Mouse (Mus musculus) MEL (cell line): ENCODE data around the gene Gm26992. TPM values are rescaled to one million over a fixed set of nuclear protein-coding genes. Genes with fewer than 3 reads are reported as not detected.

ENCODE experiments used
- DNase-seq: peaks from one replicate; pipeline ENCODE4 v3.0.0; 2011; ENCODE audit warnings: low read depth, low spot score
- H3K27ac ChIP-seq: 2 replicates; pipeline ENCODE4 v1.5.1; 2012; ENCODE audit warnings: low read depth, mild to moderate bottlenecking, control low read depth, low read length, moderate library complexity; ENCODE audit not compliant: control insufficient read depth
- H3K27me3 ChIP-seq, 2 experiments: fragments of 150-350 bp in 1 of 2; sonication (generic) in 1 of 2; 2 replicates each; pipeline ENCODE4 v1.6.1; 2012; ENCODE audit warnings: low read length in 2 of 2, mild to moderate bottlenecking in 2 of 2, improper control_type of control experiment in 1 of 2, moderate library complexity in 1 of 2; ENCODE audit not compliant: insufficient read depth in 2 of 2, control insufficient read depth in 1 of 2
- H3K36me3 ChIP-seq, 2 experiments: 2 replicates each; pipeline ENCODE4 v1.6.1; 2012 to 2014; ENCODE audit warnings: low read length in 2 of 2, improper control_type of control experiment in 1 of 2, inconsistent platforms in 1 of 2, mild to moderate bottlenecking in 1 of 2; ENCODE audit not compliant: insufficient read depth in 2 of 2, control insufficient read depth in 1 of 2
- H3K4me1 ChIP-seq, 2 experiments: fragments of 150-350 bp in 1 of 2; sonication (generic) in 1 of 2; 2 replicates each; pipeline ENCODE4 v1.6.1; 2012; ENCODE audit warnings: low read length in 2 of 2, improper control_type of control experiment in 1 of 2, mild to moderate bottlenecking in 1 of 2; ENCODE audit not compliant: insufficient read depth in 2 of 2, control insufficient read depth in 1 of 2
- H3K4me3 ChIP-seq, 2 experiments: fragments of 150-350 bp in 1 of 2; sonication (generic) in 1 of 2; 2 replicates each; pipeline ENCODE4 v1.5.1; 2012; ENCODE audit warnings: low read depth in 2 of 2, low read length in 2 of 2, mild to moderate bottlenecking in 2 of 2, moderate library complexity in 2 of 2, control low read depth in 1 of 2, improper control_type of control experiment in 1 of 2; ENCODE audit not compliant: control insufficient read depth in 1 of 2, insufficient read depth in 1 of 2
- H3K79me2 ChIP-seq: 2 replicates; pipeline ENCODE4 v1.6.1; 2012; ENCODE audit warnings: mild to moderate bottlenecking, low read length, moderate library complexity; ENCODE audit not compliant: control insufficient read depth, poor library complexity, insufficient read depth
- H3K9ac ChIP-seq: 2 replicates; pipeline ENCODE4 v1.6.1; 2012; ENCODE audit warnings: low read depth, mild to moderate bottlenecking, control low read depth, low read length, moderate library complexity; ENCODE audit not compliant: control insufficient read depth, poor library complexity, severe bottlenecking
- H3K9me3 ChIP-seq: fragments of 150-350 bp; sonication (generic); replicated peaks from 2 replicates; pipeline ENCODE4 v1.6.1; 2012; ENCODE audit warnings: mild to moderate bottlenecking, low read length, improper control_type of control experiment, moderate library complexity; ENCODE audit not compliant: insufficient read depth
- CHD2 ChIP-seq: IDR thresholded peaks from 2 replicates; pipeline ENCODE4 v1.6.1; 2011; ENCODE audit warnings: low read length, improper control_type of control experiment
- CTCF ChIP-seq, 3 experiments: IDR thresholded peaks in 2 of 3; conservative IDR thresholded peaks in 1 of 3; 2 replicates each; pipeline ENCODE4 v1.5.1; 2011 to 2012; ENCODE audit warnings: low read length in 3 of 3, low read depth in 2 of 3, mild to moderate bottlenecking in 2 of 3, improper control_type of control experiment in 1 of 3, inconsistent platforms in 1 of 3, mixed read lengths in 1 of 3, moderate library complexity in 1 of 3; ENCODE audit not compliant: control insufficient read depth in 1 of 3, insufficient read depth in 1 of 3, poor library complexity in 1 of 3, severe bottlenecking in 1 of 3
- E2F4 ChIP-seq: IDR thresholded peaks from 2 replicates; pipeline ENCODE4 v1.6.1; 2011; ENCODE audit warnings: low read depth, low read length, improper control_type of control experiment, borderline replicate concordance
- ELF1 ChIP-seq: IDR thresholded peaks from 2 replicates; pipeline ENCODE4 v1.6.1; 2014; ENCODE audit warnings: low read depth, mild to moderate bottlenecking, inconsistent platforms, low read length, improper control_type of control experiment, moderate library complexity
- EP300 ChIP-seq, 2 experiments: IDR thresholded peaks; 2 replicates each; pipeline ENCODE4 v1.6.1; 2011; ENCODE audit warnings: improper control_type of control experiment in 2 of 2, low read length in 2 of 2, low read depth in 1 of 2, mild to moderate bottlenecking in 1 of 2
- ETS1 ChIP-seq: IDR thresholded peaks from 2 replicates; pipeline ENCODE4 v1.6.1; 2012; ENCODE audit warnings: low read depth, mild to moderate bottlenecking, inconsistent platforms, low read length, improper control_type of control experiment, moderate library complexity
- GATA1 ChIP-seq: IDR thresholded peaks from 2 replicates; pipeline ENCODE4 v1.6.1; 2011; ENCODE audit warnings: low read depth, low read length, improper control_type of control experiment
- HCFC1 ChIP-seq: IDR thresholded peaks from 2 replicates; pipeline ENCODE4 v1.6.1; 2012; ENCODE audit warnings: low read depth, mild to moderate bottlenecking, inconsistent platforms, low read length, improper control_type of control experiment, moderate library complexity
- KAT2A ChIP-seq: conservative IDR thresholded peaks from 2 replicates; pipeline ENCODE4 v1.6.1; 2012; ENCODE audit warnings: low read depth, low read length, improper control_type of control experiment, inconsistent platforms
- MAZ ChIP-seq: IDR thresholded peaks from 2 replicates; pipeline ENCODE4 v1.6.1; 2012; ENCODE audit warnings: low read depth, mild to moderate bottlenecking, inconsistent platforms, low read length, improper control_type of control experiment
- MEF2A ChIP-seq: IDR thresholded peaks from 2 replicates; pipeline ENCODE4 v1.6.1; 2014; ENCODE audit warnings: low read depth, mild to moderate bottlenecking, inconsistent platforms, low read length, improper control_type of control experiment; ENCODE audit not compliant: poor library complexity, insufficient replicate concordance, severe bottlenecking; ENCODE audit errors: extremely low read depth
- MXI1 ChIP-seq: IDR thresholded peaks from 2 replicates; pipeline ENCODE4 v1.6.1; 2011; ENCODE audit warnings: mild to moderate bottlenecking, low read depth, low read length, improper control_type of control experiment
- POLR2A ChIP-seq, 2 experiments: IDR thresholded peaks; 2 replicates each; pipeline ENCODE4 v1.6.1; 2011 to 2012; ENCODE audit warnings: low read length in 2 of 2, mild to moderate bottlenecking in 2 of 2, control low read depth in 1 of 2, improper control_type of control experiment in 1 of 2, low read depth in 1 of 2, moderate library complexity in 1 of 2; ENCODE audit not compliant: control insufficient read depth in 1 of 2, insufficient read depth in 1 of 2, poor library complexity in 1 of 2
- SIN3A ChIP-seq: IDR thresholded peaks from 2 replicates; pipeline ENCODE4 v1.6.1; 2012; ENCODE audit warnings: low read length, improper control_type of control experiment, inconsistent platforms
- TBP ChIP-seq: IDR thresholded peaks from 2 replicates; pipeline ENCODE4 v1.8.0; 2011; ENCODE audit warnings: low read depth, low read length, improper control_type of control experiment
- USF1 ChIP-seq: IDR thresholded peaks from 2 replicates; pipeline ENCODE4 v1.6.1; 2014; ENCODE audit warnings: low read depth, mild to moderate bottlenecking, inconsistent platforms, low read length, improper control_type of control experiment, moderate library complexity
- ZMIZ1 ChIP-seq: IDR thresholded peaks from 2 replicates; pipeline ENCODE4 v1.6.1; 2012; ENCODE audit warnings: low read depth, mild to moderate bottlenecking, inconsistent platforms, low read length, improper control_type of control experiment, moderate library complexity
- ZNF384 ChIP-seq: IDR thresholded peaks from 2 replicates; pipeline ENCODE4 v1.6.1; 2012; ENCODE audit warnings: low read depth, mild to moderate bottlenecking, inconsistent platforms, low read length, improper control_type of control experiment
- polyA plus RNA-seq, 2 experiments: library from polyadenylated mRNA; stranded (reverse) in 1 of 2; unstranded in 1 of 2; fragments of >175 nt in 1 of 2; fragments of >200 nt in 1 of 2; gene quantifications; 2 replicates each; pipeline versions ENCODE4 v1.2.1 to v1.2.4; 2012; ENCODE audit warnings: low replicate concordance in 2 of 2, low read depth in 1 of 2; ENCODE audit not compliant: insufficient read length in 2 of 2, insufficient read depth in 1 of 2, missing spikeins in 1 of 2
- total RNA-seq: library from RNA; depleted of rRNA; stranded (reverse); fragments of 300-350 nt; gene quantifications from 2 replicates; pipeline ENCODE4 v1.2.3, GENCODE M21; 2012

Gene Gm26992
- total and polyA plus RNA-seq, 3 experiments, result not detected

DNA sequence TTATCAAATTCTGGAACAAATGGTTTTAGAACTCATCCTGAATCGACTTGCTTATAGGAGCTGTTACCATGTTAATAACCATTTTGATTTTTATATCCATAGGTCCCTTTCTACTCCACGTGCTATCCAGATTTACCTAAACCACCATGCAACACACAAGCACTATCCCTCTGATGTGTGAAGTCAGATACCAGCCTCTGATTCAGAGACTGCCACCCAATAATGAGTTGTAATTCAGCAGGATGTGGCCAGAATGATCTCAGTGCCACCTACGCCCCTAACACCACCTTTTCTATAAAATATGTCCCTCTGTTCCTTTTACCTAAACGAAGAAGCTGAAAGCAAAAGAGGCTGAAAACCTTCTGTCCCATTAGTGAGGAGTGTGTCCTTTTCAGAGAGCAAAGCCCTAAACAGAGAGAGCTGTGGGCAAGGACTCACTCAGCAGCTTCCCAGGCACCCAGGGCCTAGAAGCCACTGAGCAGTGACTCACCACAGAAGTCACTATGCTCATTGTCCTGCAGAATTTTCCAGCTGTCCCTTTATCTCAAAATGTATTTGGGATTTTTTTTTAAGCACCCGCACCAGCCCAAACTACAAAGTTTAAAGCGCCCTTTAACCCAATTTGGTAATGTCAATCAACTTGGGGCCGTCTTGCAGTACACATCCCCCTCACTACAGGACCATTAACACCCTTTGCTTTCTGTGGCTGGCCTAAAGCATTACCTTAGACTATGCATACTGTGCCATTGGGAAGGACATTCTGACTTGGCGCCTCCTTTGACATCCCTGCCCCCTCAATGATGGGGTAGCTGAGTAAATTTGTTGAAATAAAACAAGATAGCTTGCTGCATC, 87.6 kb downstream of the Gm26992 start:
- H3K79me2 ChIP-seq, result no peaks in the 10 kb centered on the region
- TF ChIP-seq KAT2A (no peak), ZNF384 (no peak), MAZ (no peak), MXI1 (no peak), TBP (no peak), HCFC1 (no peak), ELF1 (no peak), ZMIZ1 (no peak), POLR2A (IDR thresholded peaks at IDR 0.05; ENCODE audit: control insufficient read depth in 1 of 2, insufficient read depth in 1 of 2, low read depth in 1 of 2, low read length in 2 of 2, poor library complexity in 1 of 2) (no peak), ETS1 (no peak)
- H3K4me3 ChIP-seq, result no peak overlapping the region
- no peak for DNase-seq
- no peaks in the 10 kb centered on the region for H3K9me3 ChIP-seq
- no peaks in the 10 kb centered on the region for H3K27me3 ChIP-seq
- H3K36me3 ChIP-seq, result no peaks in the 10 kb centered on the region; a peak in 1 of 4 replicates
- no peak overlapping the region for H3K27ac ChIP-seq
- H3K9ac ChIP-seq, result no peak overlapping the region
- H3K4me1 ChIP-seq, result no peaks in the 10 kb centered on the region

DNA sequence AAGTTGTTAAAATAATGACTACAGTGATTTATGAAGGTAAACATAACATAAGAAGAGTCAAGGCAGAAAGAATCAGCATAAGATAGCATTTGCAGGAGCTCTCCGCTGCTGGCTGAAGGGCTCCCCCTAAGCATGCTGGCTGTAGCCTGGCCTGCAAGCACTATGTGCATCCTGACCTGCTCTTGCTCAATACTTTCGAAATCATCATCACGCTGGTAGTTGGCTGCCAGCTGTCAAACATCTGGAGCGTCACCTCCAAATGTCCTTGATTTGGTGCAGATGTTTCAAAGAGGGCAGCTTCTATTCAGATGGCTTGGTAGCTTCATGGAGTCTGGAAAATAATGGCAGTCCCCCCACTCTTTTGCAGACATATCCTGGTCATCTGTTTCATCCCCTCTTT, 93.0 kb downstream of the Gm26992 start:
- H3K27ac ChIP-seq, result no peak overlapping the region

More for the DNA sequence above, 93.0 kb downstream of the Gm26992 start:
- Histone ChIP-seq H3K36me3 (peaks cover 0 to 4% of the 10 kb centered on the region in 2 experiments; a peak in 1 of 4 replicates), H3K4me1 (peaks cover 0 to 6% of the 10 kb centered on the region in 2 experiments; a peak in 2 of 4 replicates), H3K9me3 (no peaks in the 10 kb centered on the region), H3K4me3 (no peak overlapping the region), H3K9ac (no peak overlapping the region), H3K27me3 (no peaks in the 10 kb centered on the region), H3K79me2 (no peaks in the 10 kb centered on the region)
- no peak for DNase-seq
- TF ChIP-seq USF1 (no peak), MXI1 (no peak), CHD2 (no peak), CTCF (IDR thresholded peaks at IDR 0.05 in 2 of 3, conservative IDR thresholded peaks at IDR 0.05 in 1 of 3; ENCODE audit: control insufficient read depth in 1 of 3, insufficient read depth in 1 of 3, low read depth in 2 of 3, low read length in 3 of 3, poor library complexity in 1 of 3, severe bottlenecking in 1 of 3) (no peak), E2F4 (no peak), MEF2A (no peak), ZNF384 (no peak), EP300 (IDR thresholded peaks at IDR 0.05; ENCODE audit: low read depth in 1 of 2, low read length in 2 of 2) (no peak), GATA1 (no peak), SIN3A (no peak)
